Mouse (Mus musculus) cerebellum, adult 2 months (tissue): Measurements from ENCODE around the gene Fam69b.

ENCODE experiments used
- CTCF ChIP-seq: fragments of 200-500 bp; IDR thresholded peaks from 2 replicates; pipeline ENCODE4 v1.5.1; 2011; ENCODE audit warnings: low read depth, mild to moderate bottlenecking, control low read depth, low read length, moderate library complexity, borderline replicate concordance; ENCODE audit not compliant: insufficient read depth
- POLR2A ChIP-seq: fragments of 200-500 bp; IDR thresholded peaks from 2 replicates; pipeline ENCODE4 v1.6.1; 2011; ENCODE audit warnings: low read length, control low read depth, borderline replicate concordance; ENCODE audit not compliant: insufficient read depth

DNA sequence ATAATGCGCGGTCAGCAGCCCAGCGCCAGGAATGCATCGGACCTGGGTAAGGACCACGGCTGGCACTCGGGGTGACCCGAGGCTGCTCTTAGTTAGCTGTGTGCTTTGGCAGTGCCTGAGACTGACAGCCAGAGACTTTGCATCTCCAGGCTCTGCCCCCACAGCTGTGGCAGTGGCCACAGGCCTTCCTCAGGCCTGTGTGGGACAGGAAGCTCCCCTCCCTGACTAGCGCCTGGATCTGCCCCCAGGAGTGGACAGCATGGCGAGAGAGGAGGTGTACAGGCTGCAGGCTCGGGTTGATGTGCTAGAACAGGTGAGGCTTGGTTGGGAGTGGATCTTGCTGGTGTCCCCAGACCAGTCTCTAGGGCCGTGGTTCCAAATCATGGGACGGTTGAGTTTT, 36.8 kb upstream of the Fam69b start:
- TF ChIP-seq CTCF (no peak), POLR2A (no peak)
